Mouse (Mus musculus): ENCODE results near the gene Fahd1.

The Fahd1 gene

DNA sequence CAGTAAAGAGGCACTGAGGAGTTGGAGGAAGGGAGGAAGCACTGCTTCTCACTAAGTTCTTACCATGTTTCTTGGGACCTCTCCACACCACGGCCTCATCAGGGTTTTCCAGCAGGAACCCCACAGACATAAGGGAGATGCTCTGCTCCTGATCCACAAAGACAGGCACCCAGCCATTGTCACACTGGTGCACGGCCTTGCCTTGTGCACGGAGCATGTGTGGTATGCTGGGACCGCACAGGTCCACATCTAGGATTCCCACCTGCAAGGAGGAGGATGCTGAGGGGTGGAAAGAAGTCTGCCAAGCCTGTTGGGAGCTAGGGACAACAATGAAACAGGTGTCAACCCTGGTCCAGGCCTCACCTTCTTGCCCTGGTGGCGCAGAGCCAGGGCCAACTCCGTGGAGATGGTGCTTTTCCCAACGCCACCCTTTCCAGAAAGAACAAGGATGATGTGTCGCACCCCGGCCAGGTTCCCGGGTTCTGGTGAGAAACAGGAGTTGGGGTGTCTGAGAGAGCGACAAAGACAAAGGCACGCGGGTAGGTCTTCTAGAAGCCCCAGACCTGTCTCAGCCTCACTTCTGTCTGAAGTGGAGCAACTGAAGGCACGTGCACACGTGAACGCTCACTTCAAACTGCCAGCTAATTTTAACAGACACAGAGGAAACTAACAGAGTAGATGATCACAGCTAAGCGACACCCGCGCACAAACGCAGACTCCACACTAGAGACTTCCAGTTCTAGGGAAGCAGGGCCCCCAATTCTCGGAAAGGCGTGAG lies 35.4 kb upstream of the Fahd1 start:
- DNase-seq (ENCODE audit: low spot score): no peak

DNA sequence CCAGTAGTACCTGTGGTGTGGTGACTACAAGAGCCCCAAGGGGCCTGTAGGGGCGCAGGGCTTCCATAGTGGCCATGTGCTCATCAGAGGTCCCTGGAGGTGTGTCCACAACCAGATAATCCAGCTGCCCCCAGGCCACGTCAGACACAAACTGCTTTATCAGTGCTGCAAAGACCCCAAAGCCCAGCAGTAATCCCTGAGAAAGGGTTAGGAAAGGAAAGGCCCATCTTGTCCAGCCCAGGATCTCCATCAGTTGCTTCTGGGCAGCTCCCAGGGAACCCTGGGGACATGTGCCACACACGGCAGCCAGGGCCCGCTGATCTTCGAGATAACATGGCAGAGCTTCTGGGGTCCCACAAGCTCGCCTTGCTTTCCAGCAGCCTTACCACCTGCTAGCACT lies 34.2 kb upstream of the Fahd1 start:
- DNase-seq (ENCODE audit: low spot score): no peak

DNA sequence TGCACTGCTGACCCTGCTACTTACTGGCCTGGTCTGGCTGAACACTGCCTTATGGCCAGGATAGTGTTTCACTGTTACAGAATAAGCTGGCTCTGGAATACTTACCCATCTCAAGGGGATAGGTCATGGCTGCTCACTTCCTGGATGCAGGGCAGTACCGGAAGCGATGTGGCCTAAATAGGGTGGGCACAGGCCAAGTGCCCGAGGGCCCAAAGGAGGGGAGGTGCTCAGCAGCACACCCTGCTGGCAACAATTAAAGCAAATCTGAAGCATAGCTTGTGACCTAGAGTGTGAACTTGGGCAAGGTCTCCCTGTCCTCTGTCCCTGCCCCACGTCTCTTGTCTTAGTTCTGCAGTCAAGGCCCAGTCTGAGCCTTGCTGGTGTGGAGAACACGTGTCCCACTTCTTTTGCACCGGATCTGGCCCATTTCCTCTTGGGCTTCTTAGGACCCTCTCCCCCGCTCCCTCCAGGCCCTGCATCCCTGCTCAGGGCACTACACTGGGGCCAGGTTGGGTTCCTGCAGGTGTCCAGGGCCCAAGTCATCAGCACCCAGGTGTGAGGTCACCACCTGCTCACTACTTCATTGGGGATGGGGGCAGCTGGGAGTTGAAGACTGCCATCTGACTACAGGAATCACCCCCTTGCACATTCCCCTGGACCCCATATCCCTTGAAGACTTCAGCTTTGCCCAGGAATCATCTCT lies 31.7 kb upstream of the Fahd1 start:
- peak; percentile 73 for DNase-seq (ENCODE audit: low spot score)

DNA sequence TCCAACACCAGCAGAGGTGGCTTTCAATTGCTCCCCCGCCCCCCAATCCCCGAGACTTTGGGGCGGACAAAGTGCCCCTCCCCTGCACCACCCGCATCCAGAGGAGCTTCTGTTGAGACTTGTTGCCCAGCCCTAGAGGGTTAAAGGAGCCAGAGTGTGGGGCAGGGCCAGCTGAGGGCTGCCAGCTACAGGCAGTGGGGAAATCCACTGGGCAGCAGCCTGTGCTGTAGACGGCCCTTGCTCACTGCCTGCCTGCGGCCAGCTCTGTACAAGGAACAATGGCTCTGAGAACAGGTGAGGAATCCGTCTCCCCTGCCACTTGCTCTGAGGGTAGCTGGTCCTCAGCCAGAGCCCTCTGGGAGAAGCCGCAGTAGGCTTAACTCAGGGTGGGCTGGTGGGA lies 28.4 kb upstream of the Fahd1 start:
- DNase-seq (ENCODE audit: low spot score): peak; percentile 70

DNA sequence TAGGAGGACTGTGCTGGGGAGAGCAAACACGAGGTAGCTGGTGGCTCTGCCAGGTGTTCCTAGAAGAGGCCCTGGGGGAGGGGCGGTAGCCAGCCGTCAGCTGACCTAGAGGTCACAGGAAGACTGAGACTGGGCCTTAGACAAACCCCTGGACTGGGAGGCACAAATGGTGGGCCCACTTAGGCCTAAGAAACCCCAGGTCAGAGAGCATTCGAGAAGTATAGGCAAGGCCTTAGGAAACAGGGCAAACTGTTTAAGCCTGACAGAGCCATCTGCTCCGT lies 27.9 kb upstream of the Fahd1 start:
- DNase-seq (ENCODE audit: low spot score): peak; percentile 56

DNA sequence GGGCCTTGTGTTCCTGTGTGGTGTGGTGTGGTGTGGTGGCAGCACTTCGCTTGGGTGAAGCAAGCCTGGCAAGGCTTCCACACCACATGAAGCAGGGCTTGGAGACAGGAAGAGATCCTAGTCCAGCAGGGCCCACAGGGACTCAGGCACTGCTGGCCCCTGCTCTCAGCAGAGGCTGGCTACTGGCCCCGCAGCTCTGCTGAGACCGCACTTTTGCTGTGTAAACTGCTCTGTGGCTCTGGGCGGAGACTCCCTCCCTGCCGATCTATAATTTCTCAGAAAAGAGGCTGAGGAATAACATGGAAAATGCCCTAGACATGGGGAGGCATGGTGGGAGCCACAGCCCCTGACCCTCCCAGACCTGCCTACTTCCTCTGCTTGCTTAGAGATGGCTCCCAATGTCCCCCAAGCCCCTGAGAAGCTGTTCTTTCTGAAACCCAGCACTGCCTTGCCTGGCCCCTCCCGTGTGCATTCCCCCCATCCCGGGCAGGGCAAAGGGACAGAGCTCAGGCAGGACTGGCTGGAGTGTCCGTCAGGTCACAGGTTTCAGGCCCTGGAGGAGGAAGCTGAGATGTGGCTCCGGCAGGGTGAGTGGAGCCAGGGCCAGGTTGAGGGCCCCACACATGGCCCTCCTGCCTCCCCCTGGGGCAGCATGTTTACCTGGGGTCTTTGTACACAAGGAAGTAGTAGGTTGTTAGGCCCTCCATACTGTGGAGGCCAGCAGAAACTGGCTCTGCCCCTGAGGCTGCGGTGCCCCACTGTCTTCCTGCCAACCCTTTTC lies 27.4 kb upstream of the Fahd1 start:
- peak; percentile 70 for DNase-seq (ENCODE audit: low spot score)

DNA sequence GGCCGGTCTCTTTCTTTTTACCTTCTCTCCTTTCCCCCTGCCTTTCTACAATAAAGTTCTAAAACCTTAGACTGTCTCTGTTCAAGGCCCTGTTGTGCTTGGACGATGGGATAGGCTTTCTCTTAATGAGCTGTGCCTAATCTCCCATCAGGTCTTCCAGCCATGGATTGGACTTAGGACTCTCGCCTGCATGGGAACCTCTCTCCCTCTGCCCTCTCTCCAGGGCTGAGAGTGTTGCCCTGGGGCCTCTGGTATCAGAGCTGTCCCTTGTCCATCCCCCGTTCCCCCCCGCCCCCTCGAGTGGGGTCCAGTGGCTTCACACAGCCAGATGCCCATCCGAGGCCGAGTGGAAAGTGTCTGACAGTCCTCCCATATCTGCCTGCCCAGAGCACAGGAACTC lies 24.8 kb upstream of the Fahd1 start:
- DNase-seq (ENCODE audit: low spot score): no peak

DNA sequence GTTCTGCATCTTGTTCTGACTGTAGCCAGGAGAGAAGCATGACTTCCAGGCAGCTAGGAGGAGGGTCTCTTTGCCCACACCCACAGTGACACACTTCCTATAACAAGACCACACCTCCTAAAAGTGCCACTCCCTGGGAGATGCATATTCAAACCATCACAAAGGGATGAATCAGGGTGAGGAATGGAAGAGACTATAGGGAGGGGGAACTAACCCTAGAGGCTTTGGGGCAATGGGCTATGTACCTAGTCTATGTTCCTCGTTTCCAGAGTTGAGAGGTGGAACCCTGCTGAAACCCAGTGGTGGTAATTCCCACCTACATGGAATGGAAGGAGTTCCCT lies 24.2 kb upstream of the Fahd1 start:
- DNase-seq (ENCODE audit: low spot score): no peak

DNA sequence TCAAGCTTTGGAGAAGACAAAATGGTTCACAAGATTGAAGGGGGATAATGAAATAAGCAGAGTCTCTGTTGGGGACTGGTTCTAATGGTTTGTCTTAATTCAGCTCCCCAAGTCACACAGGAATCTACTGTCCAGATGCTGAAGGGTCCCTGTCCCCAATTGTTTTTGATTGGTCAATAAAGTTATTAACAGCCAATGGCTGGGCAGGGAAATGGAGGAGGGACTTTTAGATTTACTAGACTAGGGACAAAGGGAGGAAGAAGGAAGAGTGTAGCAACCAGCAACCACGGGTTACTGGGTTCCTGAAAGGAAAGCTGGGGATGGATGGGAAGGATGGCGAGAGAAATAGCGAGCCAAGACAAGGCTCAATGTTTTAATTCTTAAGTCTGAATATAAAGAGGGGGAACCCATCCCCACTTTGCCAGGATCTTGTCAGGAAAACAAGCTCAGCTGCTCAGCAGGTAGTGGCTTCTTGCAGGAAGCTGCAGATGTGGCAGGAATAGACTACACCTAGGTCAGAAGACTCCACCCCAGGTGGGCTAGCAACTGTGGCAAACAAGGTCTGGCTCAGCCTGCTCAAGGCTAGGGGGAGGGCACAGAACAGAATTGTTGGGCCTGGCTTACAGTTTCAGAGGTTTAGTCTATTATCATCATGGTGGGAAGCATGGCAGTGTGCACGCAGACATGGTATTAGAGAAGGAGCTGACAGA lies 23.7 kb upstream of the Fahd1 start:
- no peak for DNase-seq (ENCODE audit: low spot score)

DNA sequence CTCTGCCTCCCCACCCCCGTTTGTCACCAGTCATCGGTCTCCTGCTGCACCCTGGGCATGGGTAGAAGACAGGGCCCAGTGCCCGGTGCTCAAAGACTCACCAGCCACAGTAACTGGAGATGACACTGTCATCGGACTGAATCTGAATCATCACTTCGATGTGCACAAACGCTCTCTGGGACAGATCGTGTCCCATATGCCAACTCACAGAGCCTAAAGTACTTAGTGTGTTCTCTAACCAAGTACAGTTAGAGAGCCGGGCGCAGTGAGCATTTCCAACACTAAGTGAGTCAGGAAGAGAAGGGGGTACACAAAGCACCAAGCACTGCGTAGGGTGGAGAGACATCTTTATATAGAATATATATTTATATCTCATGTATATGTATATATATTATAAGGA lies 17.8 kb upstream of the Fahd1 start:
- no peak for DNase-seq (ENCODE audit: low spot score)

DNA sequence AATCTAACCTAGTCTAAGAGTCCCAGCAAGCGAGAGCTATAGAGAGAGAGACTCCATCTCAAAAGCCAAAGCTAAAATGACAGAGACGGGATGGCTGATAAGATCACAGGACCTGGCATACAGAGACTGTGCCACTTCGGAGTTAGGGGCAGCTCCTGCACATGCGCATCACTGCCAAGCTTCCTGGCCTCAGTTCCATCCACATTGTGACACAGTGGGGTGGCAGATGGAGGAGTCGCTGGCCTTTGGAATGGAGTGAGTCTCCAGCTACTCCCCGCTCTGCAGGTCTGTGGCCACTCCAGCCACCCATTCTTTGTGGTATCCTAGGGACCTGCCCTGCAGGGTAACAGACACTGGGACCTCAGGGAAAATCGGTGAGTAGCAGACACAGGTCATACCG lies 15.6 kb upstream of the Fahd1 start, which contains the start of gene Igfals:
Igfals (plus strand) TSS at position 222 of the 400 bp plus-strand sequence.
- no peak for DNase-seq (ENCODE audit: low spot score)

DNA sequence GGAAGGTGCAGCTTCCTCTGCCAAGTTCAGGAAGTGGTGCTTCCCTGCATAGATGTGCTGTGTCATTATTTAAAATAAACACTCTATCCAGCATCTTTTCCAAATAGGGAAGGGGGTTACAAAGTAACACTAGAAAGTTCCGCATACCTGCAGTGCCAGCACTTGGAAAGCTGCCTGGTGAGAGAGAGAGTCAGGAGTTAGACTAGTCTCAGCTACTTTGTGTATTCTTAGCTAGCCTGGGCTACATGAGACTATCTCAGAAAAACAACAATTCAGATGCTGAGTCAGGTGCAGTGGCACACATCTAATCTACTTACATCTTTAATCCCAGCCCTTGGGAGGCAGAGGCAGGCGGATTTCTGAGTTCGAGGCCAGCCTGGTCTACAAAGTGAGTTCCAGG lies 11.6 kb upstream of the Fahd1 start:
- DNase-seq (ENCODE audit: low spot score): no peak

DNA sequence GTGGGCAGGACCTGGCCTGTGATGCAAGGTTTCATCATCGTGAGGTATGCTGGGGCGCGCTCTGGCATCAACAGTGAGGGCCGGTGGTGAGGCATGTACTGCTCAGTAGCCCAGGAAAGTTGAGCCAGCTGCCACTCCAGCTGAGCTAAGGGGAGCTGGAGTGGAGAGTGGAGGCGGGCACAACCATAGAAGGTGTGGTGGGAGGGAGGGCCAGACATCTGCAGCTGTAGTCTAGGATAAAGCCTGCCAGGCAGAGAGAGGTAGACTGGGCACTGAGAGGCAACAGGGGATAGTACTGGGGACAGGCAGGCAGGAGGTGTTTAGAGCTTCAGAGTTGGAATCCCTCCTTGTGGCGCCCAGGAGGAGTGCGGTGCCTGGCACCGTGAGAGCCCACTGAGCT lies 9.9 kb upstream of the Fahd1 start:
- no peak for DNase-seq (ENCODE audit: low spot score)

DNA sequence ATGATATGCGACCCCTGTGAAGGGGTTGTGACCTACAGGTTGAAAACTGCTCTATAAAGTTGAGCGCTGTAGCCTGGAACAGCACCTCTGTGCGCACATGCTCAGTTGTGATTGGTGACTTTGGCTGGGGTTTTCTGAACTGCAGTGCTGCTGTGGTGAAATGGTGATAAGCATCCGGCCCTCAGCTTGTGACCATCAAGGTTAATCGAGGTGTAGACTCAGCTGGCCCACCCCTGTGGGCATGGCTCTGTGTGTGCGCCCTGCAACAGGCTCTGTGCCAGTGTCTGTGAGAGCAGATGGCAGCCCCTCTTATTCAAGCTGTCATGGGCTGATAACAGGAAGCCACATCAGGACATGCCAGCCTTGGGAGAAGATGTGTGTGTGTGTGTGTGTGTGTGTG lies 8.8 kb upstream of the Fahd1 start:
- DNase-seq (ENCODE audit: low spot score): no peak

DNA sequence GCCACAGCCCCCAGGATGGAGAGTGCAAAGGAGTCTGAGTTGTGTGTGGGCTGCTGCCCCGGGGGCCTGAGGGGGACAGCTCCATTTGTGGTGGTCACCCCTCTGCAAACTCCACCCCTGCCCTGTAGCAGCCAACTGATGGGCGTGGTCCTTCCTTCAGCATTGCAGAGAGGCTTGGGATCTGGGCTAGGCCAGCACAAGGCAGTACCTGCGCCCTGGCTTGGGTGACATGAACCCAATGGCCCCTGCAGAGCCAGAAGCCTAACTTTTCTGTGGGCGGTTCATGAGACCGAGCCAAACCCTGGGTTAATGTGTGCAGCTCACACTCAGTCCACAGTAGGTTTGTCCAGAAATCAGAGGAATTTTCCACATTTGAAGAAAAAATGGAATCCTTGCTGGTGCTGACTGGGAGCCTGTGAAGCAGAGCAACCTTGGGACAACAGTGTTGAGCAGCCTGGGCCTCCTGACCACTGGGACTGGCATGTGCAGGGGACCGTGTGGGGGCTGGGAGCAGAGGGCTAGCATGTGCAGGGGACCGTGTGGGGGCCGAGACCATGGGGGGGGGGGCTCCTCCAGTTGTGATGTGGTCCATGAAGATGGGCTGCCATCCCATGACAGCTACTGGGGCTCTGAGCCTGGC lies 7.8 kb upstream of the Fahd1 start:
- no peak for DNase-seq (ENCODE audit: low spot score)

DNA sequence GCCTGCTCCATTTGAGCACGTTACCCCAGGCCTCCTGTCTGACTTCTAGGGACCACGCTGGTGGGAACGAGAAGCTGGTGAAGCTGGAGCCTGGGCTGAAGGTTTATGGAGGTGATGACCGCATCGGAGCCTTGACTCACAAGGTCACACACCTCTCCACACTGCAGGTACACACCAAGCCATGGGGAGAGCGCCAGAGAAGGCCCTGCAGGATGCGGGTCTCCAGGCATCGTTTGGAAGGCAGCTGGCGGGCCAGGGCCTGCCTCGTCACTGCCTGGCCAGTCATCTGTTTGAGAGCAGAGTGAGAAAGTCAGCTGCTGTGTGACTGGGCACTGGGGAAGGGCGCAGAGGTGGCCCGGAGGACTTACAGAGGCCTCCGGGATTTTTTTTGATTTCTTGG lies 6.4 kb upstream of the Fahd1 start:
- no peak for DNase-seq (ENCODE audit: low spot score)

DNA sequence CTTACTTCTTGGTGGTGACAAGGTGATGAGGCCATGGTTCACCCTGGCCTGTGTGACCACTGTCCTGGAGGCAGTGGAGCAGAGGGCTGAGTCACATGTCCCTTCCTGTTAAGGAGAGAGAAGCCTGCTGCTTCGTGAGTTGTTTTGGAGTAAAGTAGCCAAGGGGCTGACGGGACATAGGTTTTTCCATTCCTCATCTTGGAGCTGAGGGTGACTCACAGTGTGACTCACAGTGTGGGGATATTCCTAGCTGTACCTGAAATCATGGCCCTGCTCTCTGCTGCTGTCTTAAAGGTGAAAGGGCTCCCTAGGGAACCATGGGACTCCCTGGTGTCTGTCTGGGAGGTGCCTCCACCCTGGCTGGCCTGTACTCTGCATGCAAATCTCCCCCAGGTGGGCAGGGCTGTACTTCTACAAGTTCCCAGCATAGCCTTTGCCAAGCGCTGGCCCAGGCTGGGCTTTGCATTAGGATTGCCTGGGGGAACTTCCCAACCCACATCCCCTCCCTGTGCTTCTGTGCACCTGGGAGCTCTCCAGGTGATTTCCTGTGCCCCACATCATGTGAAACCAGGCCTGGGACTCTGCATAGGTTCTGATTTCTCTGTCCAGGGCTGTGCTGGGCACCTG lies 5.8 kb upstream of the Fahd1 start:
- DNase-seq (ENCODE audit: low spot score): peak; percentile 42

DNA sequence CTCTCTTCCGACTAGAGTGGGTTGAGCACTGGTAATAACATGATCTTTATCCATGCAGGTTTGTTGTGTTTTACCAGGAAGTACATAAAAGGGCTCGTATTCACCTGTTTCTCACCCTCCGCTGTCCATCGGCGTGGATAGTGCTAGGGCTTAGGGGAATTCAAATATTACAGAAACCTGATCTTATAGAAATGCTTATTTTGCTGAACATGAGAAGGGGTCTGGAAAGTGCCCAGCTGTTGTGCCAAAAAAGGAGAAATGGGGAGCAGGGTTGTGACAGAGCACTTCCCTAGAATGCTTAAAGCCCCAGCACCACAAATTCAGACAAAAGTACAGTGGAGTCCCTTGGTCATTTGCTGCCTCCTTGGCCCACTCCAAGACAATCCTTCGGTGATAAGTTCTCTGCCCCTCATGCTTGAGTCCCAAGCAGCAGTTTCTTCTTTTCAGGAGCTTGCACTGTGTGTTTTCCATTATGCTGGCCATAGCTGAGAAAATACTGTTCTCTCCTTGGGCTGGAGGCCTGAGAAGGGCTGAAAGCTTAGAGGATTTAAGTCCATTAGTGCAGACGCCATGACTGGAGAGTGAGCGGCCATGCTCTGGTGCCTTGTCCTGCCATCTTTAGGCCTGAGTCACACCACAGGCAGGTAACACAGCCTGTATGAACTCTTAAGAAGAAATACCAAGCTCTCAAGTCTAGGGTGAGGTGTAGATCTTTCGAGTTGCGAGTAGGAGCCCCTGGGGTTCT lies 1.4 kb upstream of the Fahd1 start:
- DNase-seq (ENCODE audit: low spot score): no peak

DNA sequence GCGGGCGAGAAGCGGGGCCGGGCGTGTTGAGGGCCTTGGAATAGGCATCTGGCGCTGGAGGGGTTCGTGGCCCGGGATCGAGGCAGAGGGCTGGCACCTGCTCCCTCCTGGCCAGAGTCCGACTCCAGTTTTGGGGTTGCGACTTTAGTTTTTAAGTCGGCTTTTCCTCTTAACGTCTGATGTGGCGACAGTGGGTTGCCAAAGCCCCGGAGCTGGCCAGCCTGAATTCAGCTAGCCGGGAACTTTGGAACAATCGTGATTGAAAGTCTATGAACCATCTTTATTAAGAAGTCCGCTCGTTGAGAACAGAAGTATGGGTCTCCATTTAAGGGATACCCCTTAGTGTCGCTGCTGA lies 586 bp upstream of the Fahd1 start:
- DNase-seq (ENCODE audit: low spot score): no peak

DNA sequence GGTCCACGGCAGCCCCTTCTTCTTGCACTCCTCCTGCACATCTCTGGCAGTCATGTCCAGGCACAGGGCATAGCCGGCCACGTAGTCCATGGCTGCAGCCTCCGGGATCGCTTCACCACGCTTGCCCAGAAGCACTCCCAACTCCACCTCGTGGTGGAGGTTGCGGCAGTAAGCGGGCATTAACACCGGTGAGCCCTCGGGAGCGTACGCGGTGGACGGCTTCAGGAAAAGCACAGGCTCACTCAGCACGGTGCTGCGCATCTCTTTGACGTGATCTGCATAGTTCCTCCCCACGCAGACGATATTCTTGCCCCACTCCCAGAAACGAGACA lies 465 bp downstream of the Fahd1 start:
- DNase-seq (ENCODE audit: low spot score): no peak

DNA sequence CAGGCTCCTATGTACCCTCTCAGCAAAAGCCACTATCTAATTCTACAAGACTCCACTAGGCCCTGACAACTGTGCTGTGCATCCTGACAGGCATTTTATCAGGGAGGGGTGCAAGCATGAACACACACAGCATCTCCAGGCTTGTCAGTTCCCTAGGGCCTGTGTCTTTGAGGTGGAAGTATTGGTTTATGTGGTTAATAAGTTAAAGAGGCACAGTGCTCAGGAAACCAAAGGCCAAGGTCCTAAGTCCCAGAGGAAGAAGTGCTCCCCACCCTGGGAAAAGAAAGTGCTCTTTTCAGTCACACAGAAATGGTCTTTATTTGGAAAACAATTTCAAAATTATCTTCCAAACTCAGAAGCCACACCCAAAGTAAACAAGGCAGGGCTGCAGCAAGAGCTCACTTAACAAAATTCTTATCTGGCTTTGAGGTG lies 1.5 kb downstream of the Fahd1 start:
- DNase-seq (ENCODE audit: low spot score): peak; percentile 21

Measured in adipocyte (in vitro differentiated cells).